Comparison of ENCODE assay signal across 11 mouse cellular contexts in genomic region chr12:40484224-40484623, GRCm38 (mm10). TPM values are rescaled to one million over a fixed set of nuclear protein-coding genes. Genes with fewer than 3 reads are reported as not detected.
DNase-seq lines count a peak whose midpoint lies in the region; ATAC-seq and TF ChIP-seq lines count a peak whose summit lies in the region.
"Had no signal": no experiment of that assay in that cellular context is flagged by ENCODE, and none has a peak within 500 bp of the region (broad histone marks: within the 10 kb centered on the region; RNA-seq: fewer than 3 reads in every experiment).

No protein-coding gene starts in this region.

- TF ChIP-seq POLR2A in kidney, adult 2 months (IDR thresholded peaks at IDR 0.05; ENCODE audit: low read depth, low read length) = no peak

- no peaks in the 10 kb centered on the region for H3K27me3 ChIP-seq in kidney, adult 2 months (replicated peaks; ENCODE audit: control insufficient read depth, insufficient read depth, low read length)
- no peaks in the 10 kb centered on the region for H3K27me3 ChIP-seq in forebrain, postnatal 0 days (ENCODE audit: insufficient read depth, low read length)
- no peaks in the 10 kb centered on the region for H3K27me3 ChIP-seq in midbrain, embryonic 15.5 days (replicated peaks)
- H3K27me3 ChIP-seq: embryonic facial prominence, embryonic 12.5 days had no signal

- H3K36me3 ChIP-seq in kidney, adult 2 months (ENCODE audit: control insufficient read depth, insufficient read depth, low read length) = no peaks in the 10 kb centered on the region
- H3K36me3 ChIP-seq in forebrain, postnatal 0 days (ENCODE audit: insufficient read depth) = no peaks in the 10 kb centered on the region
- no peaks in the 10 kb centered on the region for H3K36me3 ChIP-seq in midbrain, embryonic 15.5 days (replicated peaks)
- H3K36me3 ChIP-seq: embryonic facial prominence, embryonic 12.5 days had no signal

- no peaks in the 10 kb centered on the region for H3K9me3 ChIP-seq in forebrain, postnatal 0 days (ENCODE audit: low read length)
- no peaks in the 10 kb centered on the region for H3K9me3 ChIP-seq in midbrain, embryonic 15.5 days
- H3K9me3 ChIP-seq: embryonic facial prominence, embryonic 12.5 days had no signal

- no peak overlapping the region for H3K4me3 ChIP-seq in kidney, adult 2 months (ENCODE audit: insufficient read depth, low read depth, low read length)
- no peak overlapping the region for H3K4me3 ChIP-seq in forebrain, postnatal 0 days (ENCODE audit: low read depth, low read length)
- no peak overlapping the region for H3K4me3 ChIP-seq in midbrain, embryonic 15.5 days
- H3K4me3 ChIP-seq: embryonic facial prominence, embryonic 12.5 days; myocyte had no signal

- TF ChIP-seq CTCF in kidney, adult 2 months (conservative IDR thresholded peaks at IDR 0.05; ENCODE audit: insufficient read depth, insufficient read length, low read depth, low read length) = no peak
- TF ChIP-seq CTCF in forebrain, postnatal 0 days (IDR thresholded peaks at IDR 0.05; ENCODE audit: low read depth) = no peak

- no peak overlapping the region for H3K9ac ChIP-seq in forebrain, postnatal 0 days
- H3K9ac ChIP-seq in midbrain, embryonic 15.5 days = no peak overlapping the region
- H3K9ac ChIP-seq: embryonic facial prominence, embryonic 12.5 days had no signal

- 0 out of 2 replicates have a peak, but pooled peaks cover 7% of the 10 kb centered on the region for H3K4me1 ChIP-seq in kidney, adult 2 months (ENCODE audit: control insufficient read depth, insufficient read depth, low read length)
- H3K4me1 ChIP-seq in forebrain, postnatal 0 days (ENCODE audit: insufficient read depth) = peaks cover 14% of the 10 kb centered on the region; the same call in 1 of the 2 replicates
- H3K4me1 ChIP-seq in midbrain, embryonic 15.5 days = peaks cover 28% of the 10 kb centered on the region

- peak; percentile 52 for DNase-seq in kidney, adult 2 months
- DNase-seq in kidney, adult 9 months = no peak
- DNase-seq in lung, postnatal 36 days = peak; percentile 40
- DNase-seq in lung, adult 18-20 months = no peak
- no peak for DNase-seq in forebrain, postnatal 0 days
- no peak for DNase-seq in cerebellum, adult 8-10 months
- no peak for DNase-seq in urinary bladder, adult 2 months (ENCODE audit: low spot score)

- 27% methylated on average over 3 of the region's 3 CpGs for WGBS in kidney, adult 2 months
- WGBS in forebrain, postnatal 0 days = 2% methylated on average over 3 of the region's 3 CpGs
- 11% methylated on average over 3 of the region's 3 CpGs for WGBS in midbrain, embryonic 15.5 days

- H3K27ac ChIP-seq in kidney, adult 2 months (ENCODE audit: insufficient read depth, low read depth, low read length) = no peak overlapping the region
- no peak overlapping the region for H3K27ac ChIP-seq in forebrain, postnatal 0 days (ENCODE audit: low read depth, low read length)
- no peak overlapping the region for H3K27ac ChIP-seq in midbrain, embryonic 15.5 days
- H3K27ac ChIP-seq: embryonic facial prominence, embryonic 12.5 days had no signal

- peak; percentile 81 for ATAC-seq in forebrain, postnatal 0 days
- ATAC-seq in midbrain, embryonic 15.5 days (replicated peaks) = peak; percentile 46; the same call in 1 of the 2 replicates

- H3K4me2 ChIP-seq in forebrain, postnatal 0 days (ENCODE audit: low read depth) = no peak overlapping the region
- H3K4me2 ChIP-seq in midbrain, embryonic 15.5 days = no peak overlapping the region
- H3K4me2 ChIP-seq: embryonic facial prominence, embryonic 12.5 days; liver, embryonic 11.5 days had no signal

RNA-seq across cellular contexts. Expression of gene Dock4, which starts 38.5 kb away (rescaled TPM):
- 4.1 and 4.3 TPM in 2 replicates for polyA plus RNA-seq in kidney, adult 2 months (2012; rRNA removed)
- total RNA-seq in forebrain, postnatal 0 days (2014; rRNA removed) = 27.5 and 30.9 TPM in 2 replicates
- 3.6 and 10.5 TPM in 2 replicates for polyA plus RNA-seq in forebrain, postnatal 0 days (2015; fragmentation: Nextera tagmentation; extraction: Ambion mirVana)
- 37.7 and 42.0 TPM in 2 replicates for polyA plus RNA-seq in midbrain, embryonic 15.5 days (2015; fragmentation: Nextera tagmentation; extraction: Ambion mirVana)
- polyA plus RNA-seq in urinary bladder, adult 2 months (2012; rRNA removed) = 4.1 and 5.1 TPM in 2 replicates

RNA-seq across cellular contexts. Expression of gene Zfp277, which starts 38.5 kb away (rescaled TPM):
- 5.9 and 7.3 TPM in 2 replicates for polyA plus RNA-seq in kidney, adult 2 months (2012; rRNA removed)
- total RNA-seq in forebrain, postnatal 0 days (2014; rRNA removed) = 31.8 and 34.4 TPM in 2 replicates
- 30.7 and 31.6 TPM in 2 replicates for polyA plus RNA-seq in forebrain, postnatal 0 days (2015; fragmentation: Nextera tagmentation; extraction: Ambion mirVana)
- polyA plus RNA-seq in midbrain, embryonic 15.5 days (2015; fragmentation: Nextera tagmentation; extraction: Ambion mirVana) = 26.6 and 26.9 TPM in 2 replicates
- polyA plus RNA-seq in urinary bladder, adult 2 months (2012; rRNA removed) = 19.3 and 22.1 TPM in 2 replicates

Comparison
In these comparisons a context has a peak if more than half of its experiments do, and no peak if none do; other contexts are left out.
1. DNase-seq: peak in kidney, adult 2 months (single experiment) and lung, postnatal 36 days (single experiment); none in kidney, adult 9 months (single experiment), lung, adult 18-20 months (0 of 2), forebrain, postnatal 0 days (single experiment), cerebellum, adult 8-10 months (single experiment) and urinary bladder, adult 2 months (single experiment).